Mouse (Mus musculus) cortical plate, adult 2 months (tissue): Measurements from ENCODE around the gene Slc52a3.

ENCODE experiments used
- CTCF ChIP-seq: fragments of 200-500 bp; IDR thresholded peaks from 2 replicates; pipeline ENCODE4 v1.5.1; 2011; ENCODE audit warnings: mild to moderate bottlenecking, control low read depth, low read length; ENCODE audit not compliant: insufficient read depth; ENCODE audit errors: extremely low read depth
- POLR2A ChIP-seq: fragments of 200-500 bp; IDR thresholded peaks from 2 replicates; pipeline ENCODE4 v1.6.1; 2011; ENCODE audit warnings: mild to moderate bottlenecking, low read length, control low read depth; ENCODE audit not compliant: insufficient read depth; ENCODE audit errors: extremely low read depth

DNA sequence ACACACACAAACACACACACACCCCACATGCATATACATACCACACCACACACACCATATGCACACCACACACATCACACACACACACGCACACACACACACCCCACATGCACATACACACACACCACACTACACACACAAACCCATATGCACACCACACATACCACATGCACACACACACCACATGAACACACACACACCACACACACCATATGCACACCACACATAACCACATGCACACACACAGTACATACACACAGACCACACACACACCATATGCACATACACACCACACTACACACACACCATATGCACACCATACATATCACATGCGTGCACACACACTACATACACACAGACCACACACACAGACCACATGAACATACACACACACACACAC lies 48.7 kb upstream of the Slc52a3 start:
- no peak for TF ChIP-seq CTCF
- TF ChIP-seq POLR2A, result no peak
